Mouse (Mus musculus): Measurements from ENCODE around the gene Pdzrn3. TPM values are rescaled to one million over a fixed set of nuclear protein-coding genes. Genes with fewer than 3 reads are reported as not detected.
A peak's percentile ranks its signal among the peaks of the same experiment; 100 is the strongest.

Pdzrn3 gene
- polyA plus RNA-seq, 2 experiments = 16.5 to 37.9 TPM

- no peak overlapping the region for H3K27ac ChIP-seq (replicated peaks; ENCODE audit: low read depth, low read length)
- WGBS = 74% methylated on average over 5 of the region's 5 CpGs
- ATAC-seq (ENCODE audit: low FRiP score, low read depth) = no peak
- H3K9ac ChIP-seq (ENCODE audit: low read depth, low read length, severe bottlenecking) = no peak overlapping the region
- H3K4me3 ChIP-seq (replicated peaks; ENCODE audit: low read length) = no peak overlapping the region
- H3K4me2 ChIP-seq (replicated peaks; ENCODE audit: low read depth, low read length, severe bottlenecking) = no peak overlapping the region
- no peak for DNase-seq (ENCODE audit: low spot score)
- peaks cover 10% of the 10 kb centered on the region; the same call in 1 of the 2 replicates for H3K36me3 ChIP-seq (ENCODE audit: control insufficient read depth, insufficient read depth, low read length)
- no peaks in the 10 kb centered on the region for H3K9me3 ChIP-seq (ENCODE audit: control insufficient read depth, low read length)
- H3K27me3 ChIP-seq (ENCODE audit: control insufficient read depth, insufficient read depth, low read length) = no peaks in the 10 kb centered on the region
- TF ChIP-seq POLR2A (IDR thresholded peaks at IDR 0.05; ENCODE audit: borderline replicate concordance, extremely low read depth, insufficient read depth, insufficient read length) = no peak
- peaks cover 27% of the 10 kb centered on the region for H3K4me1 ChIP-seq (ENCODE audit: control insufficient read depth, insufficient read depth, low read length)
Observed at GRCm38 (mm10) chr6:101362728-101363127, 15.0 kb downstream of the Pdzrn3 start.

GRCm38 (mm10) chr6:101362268-101362667, 15.4 kb downstream of the Pdzrn3 start:
- no peak overlapping the region for H3K27ac ChIP-seq (replicated peaks; ENCODE audit: low read depth, low read length)
- H3K4me1 ChIP-seq (ENCODE audit: control insufficient read depth, insufficient read depth, low read length) = peaks cover 26% of the 10 kb centered on the region
- no peaks in the 10 kb centered on the region for H3K27me3 ChIP-seq (ENCODE audit: control insufficient read depth, insufficient read depth, low read length)
- TF ChIP-seq POLR2A (IDR thresholded peaks at IDR 0.05; ENCODE audit: borderline replicate concordance, extremely low read depth, insufficient read depth, insufficient read length) = no peak
- H3K4me2 ChIP-seq (replicated peaks; ENCODE audit: low read depth, low read length, severe bottlenecking) = no peak overlapping the region
- 62% methylated on average over 4 of the region's 4 CpGs for WGBS
- no peaks in the 10 kb centered on the region for H3K9me3 ChIP-seq (ENCODE audit: control insufficient read depth, low read length)
- no peak overlapping the region for H3K9ac ChIP-seq (ENCODE audit: low read depth, low read length, severe bottlenecking)
- DNase-seq (ENCODE audit: low spot score) = no peak
- H3K4me3 ChIP-seq (replicated peaks; ENCODE audit: low read length) = no peak overlapping the region
- peaks cover 10% of the 10 kb centered on the region; the same call in 1 of the 2 replicates for H3K36me3 ChIP-seq (ENCODE audit: control insufficient read depth, insufficient read depth, low read length)
- ATAC-seq (ENCODE audit: low FRiP score, low read depth) = 0 out of 2 replicates have a peak, but pooled peaks have one; percentile 9

- Histone ChIP-seq H3K9ac (ENCODE audit: low read depth, low read length, severe bottlenecking) (no peak overlapping the region), H3K9me3 (ENCODE audit: control insufficient read depth, low read length) (no peaks in the 10 kb centered on the region), H3K36me3 (ENCODE audit: control insufficient read depth, insufficient read depth, low read length) (peaks cover 10% of the 10 kb centered on the region; the same call in 1 of the 2 replicates), H3K27ac (replicated peaks; ENCODE audit: low read depth, low read length) (no peak overlapping the region), H3K4me2 (replicated peaks; ENCODE audit: low read depth, low read length, severe bottlenecking) (no peak overlapping the region), H3K4me3 (replicated peaks; ENCODE audit: low read length) (no peak overlapping the region), H3K4me1 (ENCODE audit: control insufficient read depth, insufficient read depth, low read length) (peaks cover 11% of the 10 kb centered on the region), H3K27me3 (ENCODE audit: control insufficient read depth, insufficient read depth, low read length) (no peaks in the 10 kb centered on the region)
- WGBS = 46% methylated on average over 12 of the region's 12 CpGs
- ATAC-seq (ENCODE audit: low FRiP score, low read depth) = no peak; the same call in 1 of the 2 replicates
- no peak for DNase-seq (ENCODE audit: low spot score)
- TF ChIP-seq POLR2A (IDR thresholded peaks at IDR 0.05; ENCODE audit: borderline replicate concordance, extremely low read depth, insufficient read depth, insufficient read length) = no peak
Observed at GRCm38 (mm10) chr6:101360211-101360737, 17.4 kb downstream of the Pdzrn3 start.

GRCm38 (mm10) chr6:101359646-101360045, 18.1 kb downstream of the Pdzrn3 start:
- H3K27ac ChIP-seq (replicated peaks; ENCODE audit: low read depth, low read length) = no peak overlapping the region
- no peak overlapping the region for H3K9ac ChIP-seq (ENCODE audit: low read depth, low read length, severe bottlenecking)
- peaks cover 10% of the 10 kb centered on the region; the same call in 1 of the 2 replicates for H3K36me3 ChIP-seq (ENCODE audit: control insufficient read depth, insufficient read depth, low read length)
- H3K9me3 ChIP-seq (ENCODE audit: control insufficient read depth, low read length) = no peaks in the 10 kb centered on the region
- no peak overlapping the region for H3K4me2 ChIP-seq (replicated peaks; ENCODE audit: low read depth, low read length, severe bottlenecking)
- 53% methylated on average over 4 of the region's 4 CpGs for WGBS
- no peak for ATAC-seq (ENCODE audit: low FRiP score, low read depth)
- no peaks in the 10 kb centered on the region for H3K27me3 ChIP-seq (ENCODE audit: control insufficient read depth, insufficient read depth, low read length)
- H3K4me3 ChIP-seq (replicated peaks; ENCODE audit: low read length) = no peak overlapping the region
- H3K4me1 ChIP-seq (ENCODE audit: control insufficient read depth, insufficient read depth, low read length) = peaks cover 15% of the 10 kb centered on the region
- DNase-seq (ENCODE audit: low spot score) = no peak
- no peak for TF ChIP-seq POLR2A (IDR thresholded peaks at IDR 0.05; ENCODE audit: borderline replicate concordance, extremely low read depth, insufficient read depth, insufficient read length)

- no peak overlapping the region for H3K9ac ChIP-seq (ENCODE audit: low read depth, low read length, severe bottlenecking)
- H3K4me1 ChIP-seq (ENCODE audit: control insufficient read depth, insufficient read depth, low read length) = peaks cover 21% of the 10 kb centered on the region
- H3K36me3 ChIP-seq (ENCODE audit: control insufficient read depth, insufficient read depth, low read length) = peaks cover 8% of the 10 kb centered on the region
- no peak for TF ChIP-seq POLR2A (IDR thresholded peaks at IDR 0.05; ENCODE audit: borderline replicate concordance, extremely low read depth, insufficient read depth, insufficient read length)
- H3K4me3 ChIP-seq (replicated peaks; ENCODE audit: low read length) = no peak overlapping the region
- no peak for DNase-seq (ENCODE audit: low spot score)
- H3K27me3 ChIP-seq (ENCODE audit: control insufficient read depth, insufficient read depth, low read length) = no peaks in the 10 kb centered on the region
- H3K9me3 ChIP-seq (ENCODE audit: control insufficient read depth, low read length) = no peaks in the 10 kb centered on the region
- peak overlapping the region; percentile 55 for H3K27ac ChIP-seq (replicated peaks; ENCODE audit: low read depth, low read length)
- H3K4me2 ChIP-seq (replicated peaks; ENCODE audit: low read depth, low read length, severe bottlenecking) = no peak overlapping the region
- ATAC-seq (ENCODE audit: low FRiP score, low read depth) = no peak
- WGBS = 58% methylated on average over 1 of the region's 1 CpGs
Observed at GRCm38 (mm10) chr6:101354887-101355286, 22.8 kb downstream of the Pdzrn3 start.
